Mouse (Mus musculus) kidney, adult 18-20 months (tissue): ENCODE measurements at regions not wholly inside any gene's neighbourhood (a gene's known extent, or its start where the extent isn't known, plus 50 kb on each side); places are given as distances from the start of the nearest gene placed in this dataset.

Experiments
- DNase-seq: peaks from one replicate; pipeline ENCODE4 v3.0.0; 2021

DNA sequence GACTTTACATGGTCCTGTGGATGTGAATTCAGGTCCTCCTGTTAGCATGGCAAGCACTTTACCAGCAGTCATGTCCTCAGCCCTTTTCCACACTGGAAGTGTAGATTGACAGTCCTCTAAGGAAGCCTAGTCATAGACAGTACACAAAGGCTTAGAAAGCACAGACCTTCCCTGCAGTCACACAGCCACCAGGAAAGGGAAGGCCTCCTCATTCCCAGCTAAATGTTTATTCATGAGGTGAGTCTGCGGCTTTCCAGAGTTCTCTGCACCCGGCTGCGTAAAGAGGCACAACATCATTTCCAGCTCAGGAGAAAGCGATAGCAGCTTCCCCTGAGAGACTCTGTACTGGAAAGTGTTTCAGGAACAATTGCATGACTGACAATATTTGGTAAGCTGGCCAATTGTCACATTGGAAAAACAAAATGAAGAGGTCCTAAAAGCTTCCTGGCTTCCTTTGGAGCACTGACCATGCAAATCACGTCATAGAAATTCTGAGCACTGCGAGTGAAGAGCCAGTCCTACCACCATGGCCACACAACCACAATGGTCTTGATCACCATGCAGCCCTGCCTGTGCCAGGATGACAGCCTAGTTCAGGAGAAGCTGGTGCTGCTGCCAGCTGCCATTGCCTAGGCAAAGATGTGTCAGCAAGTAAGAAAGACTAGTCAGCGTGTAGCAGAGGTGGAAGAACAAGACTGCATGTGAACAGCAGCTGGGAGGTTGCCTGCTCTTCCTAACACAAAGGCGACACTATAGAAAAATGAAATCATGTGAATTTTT is 252.2 kb upstream of the Tbl1xr1 start:
- DNase-seq, result no peak

DNA sequence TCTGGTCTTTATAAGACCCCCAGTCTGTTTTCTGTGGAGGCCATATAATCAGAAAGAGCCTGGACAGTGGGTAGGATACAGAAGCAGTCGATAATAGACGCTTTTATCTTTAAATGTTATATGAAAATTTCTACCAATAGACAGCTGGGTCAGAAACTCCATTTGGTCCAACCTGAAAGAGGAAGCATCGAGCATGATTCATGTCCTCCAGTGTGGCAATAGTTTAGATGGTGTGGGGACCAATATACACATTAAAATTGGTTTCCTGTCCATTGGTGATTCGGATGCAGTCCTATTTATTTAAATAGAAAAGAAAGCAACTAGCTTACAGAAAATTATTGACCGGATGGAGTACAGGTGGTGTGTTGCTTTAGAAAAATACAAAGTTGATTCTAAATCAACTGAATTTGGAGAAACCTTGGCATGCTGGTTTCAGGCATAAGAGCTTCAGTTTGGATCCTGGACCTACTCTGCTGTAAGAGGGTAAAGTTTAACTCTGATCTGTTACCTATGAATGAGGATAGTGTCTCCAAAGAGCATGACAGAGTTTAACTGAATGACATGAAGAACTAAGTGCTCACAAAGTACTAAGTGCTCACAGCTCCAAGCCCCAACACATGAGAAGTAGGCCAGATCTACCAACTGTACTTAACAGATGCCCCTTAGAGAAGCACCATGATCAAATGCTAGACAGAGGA is 251.4 kb upstream of the Tbl1xr1 start:
- no peak for DNase-seq

DNA sequence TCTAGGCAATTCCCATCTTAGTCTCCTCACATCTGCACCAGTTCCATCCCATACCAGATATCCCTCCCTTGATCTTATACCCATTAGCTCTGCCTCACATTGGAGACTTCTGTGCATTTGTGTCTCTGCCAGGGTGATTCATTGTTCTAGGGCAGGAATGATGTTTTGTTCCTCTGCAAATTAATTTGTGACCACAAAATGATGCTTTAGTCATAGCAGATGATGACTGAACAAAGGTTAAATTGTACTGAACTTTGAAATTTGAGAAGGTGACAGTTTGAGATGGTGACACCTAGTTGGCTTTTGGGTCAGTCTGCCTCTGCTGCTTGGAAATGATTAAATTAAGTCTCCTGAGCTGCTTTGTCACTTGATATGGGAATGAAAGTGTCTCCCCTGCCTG is 248.8 kb upstream of the Tbl1xr1 start:
- DNase-seq, result no peak

DNA sequence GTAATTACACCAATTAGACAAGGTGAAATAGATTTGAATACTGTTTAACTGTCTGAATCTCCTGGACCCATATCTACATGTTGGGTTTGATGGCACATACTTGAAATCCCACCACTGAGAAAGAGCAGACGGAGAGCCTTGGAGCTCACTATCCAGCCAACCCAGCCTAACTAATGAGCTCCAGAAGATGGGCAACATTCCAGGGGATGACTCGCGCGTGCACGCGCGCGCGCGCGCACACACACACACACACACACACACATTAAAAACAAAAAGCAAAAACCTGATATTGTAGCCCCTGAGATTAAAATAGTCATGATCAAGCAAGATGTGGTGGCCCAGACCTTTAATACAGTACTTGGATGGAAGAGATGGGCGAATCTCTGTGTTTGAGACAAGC is 243.3 kb upstream of the Tbl1xr1 start:
- DNase-seq, result no peak

- no peak for DNase-seq
These were observed 240.9 kb upstream of the Tbl1xr1 start for GRCm38 (mm10) chr3:21835526-21835925.

DNA sequence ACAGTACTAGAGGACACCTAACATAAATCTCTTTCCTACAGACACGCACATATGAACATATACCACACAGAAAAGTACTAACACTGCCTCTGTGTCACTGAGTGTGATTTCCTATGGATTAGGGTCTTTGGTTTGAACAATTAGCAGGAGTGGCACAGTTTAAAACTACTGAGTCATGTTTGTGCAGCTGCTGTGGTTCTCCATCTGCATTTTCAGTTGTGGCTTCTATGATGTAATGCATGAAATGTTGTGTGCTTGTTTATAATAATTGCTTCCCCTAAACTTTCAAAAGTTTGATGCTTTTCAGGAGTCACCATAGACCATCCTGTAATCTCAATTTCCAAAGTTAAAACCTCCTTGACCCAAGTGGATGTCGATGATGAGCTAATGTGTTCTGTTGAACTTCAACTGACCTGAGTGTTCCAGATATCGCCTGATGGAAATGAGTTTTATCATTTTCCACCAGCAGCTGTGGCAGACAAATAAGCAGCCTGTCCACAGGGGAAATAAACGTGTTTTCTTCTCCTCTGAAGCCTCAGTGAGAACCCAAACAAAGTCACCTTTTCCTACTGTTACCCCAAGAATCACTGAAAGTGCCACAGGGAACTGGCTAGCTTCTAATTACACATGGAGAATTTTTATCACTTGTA is 239.0 kb upstream of the Tbl1xr1 start:
- no peak for DNase-seq

DNA sequence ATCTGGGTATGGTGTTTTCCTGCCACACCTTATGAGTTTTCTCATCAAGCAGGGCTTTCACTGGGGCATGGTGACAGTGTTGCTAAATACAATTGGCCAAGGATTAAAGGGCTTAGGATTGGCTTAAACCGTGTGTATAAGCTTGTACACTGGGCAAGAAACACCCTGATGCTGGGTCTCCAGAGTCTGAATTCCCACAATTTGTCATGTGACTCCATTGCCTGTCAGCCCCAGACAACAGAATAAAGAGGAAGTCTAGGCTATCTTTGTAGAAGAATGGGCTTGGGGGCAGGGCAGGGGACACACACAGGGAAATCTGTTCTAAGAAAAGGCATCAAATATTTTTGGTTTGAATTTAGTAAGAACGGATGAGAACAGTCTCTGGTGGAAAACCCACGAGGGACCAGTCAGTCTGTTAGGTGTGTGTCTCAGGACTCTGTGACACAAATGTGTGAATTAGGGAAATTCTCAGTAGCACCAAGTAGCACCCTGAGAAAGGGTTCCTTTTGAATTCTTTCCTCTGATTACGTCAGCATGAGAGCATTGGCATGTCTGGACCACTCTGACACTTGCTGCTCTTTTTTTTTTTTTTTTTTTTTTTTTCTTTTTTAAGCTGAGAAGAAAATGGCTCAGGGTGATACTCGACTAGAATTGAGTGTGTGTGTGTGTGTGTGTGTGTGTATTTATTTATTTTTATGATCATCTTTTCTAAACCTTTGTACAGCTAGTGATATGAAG is 235.5 kb upstream of the Tbl1xr1 start:
- DNase-seq, result no peak

DNA sequence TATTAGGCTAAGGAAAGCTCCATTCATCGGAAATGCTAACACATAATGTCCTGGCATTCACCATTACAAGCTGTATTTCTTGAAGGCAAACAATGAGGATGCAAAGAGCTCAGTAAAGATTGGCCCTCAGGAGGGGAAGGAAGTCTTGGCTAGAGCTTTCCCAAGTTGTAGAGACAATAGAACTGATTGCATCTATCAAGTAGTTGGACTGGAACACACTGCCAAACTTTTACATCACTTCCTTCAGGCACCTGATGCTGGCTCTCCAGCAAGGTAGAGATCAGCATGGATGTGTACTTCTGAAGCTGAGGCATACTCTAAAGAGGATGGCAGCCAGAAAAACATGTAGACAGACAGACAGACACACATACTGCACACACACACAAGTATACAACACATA is 234.9 kb upstream of the Tbl1xr1 start:
- DNase-seq, result no peak

DNA sequence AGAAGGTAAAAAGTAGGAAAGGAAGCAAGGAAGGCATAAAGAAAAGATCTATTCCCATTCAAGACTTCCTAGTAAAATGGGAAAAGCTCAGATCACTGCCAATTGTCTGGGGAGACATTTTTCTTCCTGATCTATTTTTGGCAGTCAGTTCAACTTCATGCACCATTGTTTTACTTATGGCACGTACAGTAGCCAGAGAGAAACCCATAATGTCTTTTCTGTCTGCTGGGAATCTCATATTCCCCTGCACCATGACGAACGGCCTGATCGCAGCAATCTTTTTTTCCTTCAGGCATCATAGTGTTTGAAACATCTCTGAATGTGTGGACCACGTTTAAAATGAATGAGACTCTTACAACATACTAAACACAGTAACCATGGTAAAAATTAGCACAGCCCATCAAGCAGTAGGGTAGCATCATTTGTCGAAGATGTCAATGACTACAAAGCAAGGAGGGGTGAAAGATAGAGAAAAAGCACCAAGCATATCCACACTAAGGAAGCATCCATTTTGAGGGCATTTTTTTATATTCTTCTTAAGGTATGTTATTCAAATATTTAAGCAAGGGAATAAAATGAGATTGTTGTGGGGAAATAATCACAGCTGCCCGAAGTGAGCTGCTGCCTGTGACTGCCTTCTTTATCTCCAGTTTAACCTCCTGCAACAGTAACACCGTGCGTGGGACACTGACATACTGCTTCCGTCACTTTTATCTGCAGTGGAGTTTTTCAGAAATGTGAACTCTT is 233.7 kb upstream of the Tbl1xr1 start:
- DNase-seq, result no peak

GRCm38 (mm10) chr3:21843292-21843852 is 233.1 kb upstream of the Tbl1xr1 start:
- DNase-seq, result no peak

DNA sequence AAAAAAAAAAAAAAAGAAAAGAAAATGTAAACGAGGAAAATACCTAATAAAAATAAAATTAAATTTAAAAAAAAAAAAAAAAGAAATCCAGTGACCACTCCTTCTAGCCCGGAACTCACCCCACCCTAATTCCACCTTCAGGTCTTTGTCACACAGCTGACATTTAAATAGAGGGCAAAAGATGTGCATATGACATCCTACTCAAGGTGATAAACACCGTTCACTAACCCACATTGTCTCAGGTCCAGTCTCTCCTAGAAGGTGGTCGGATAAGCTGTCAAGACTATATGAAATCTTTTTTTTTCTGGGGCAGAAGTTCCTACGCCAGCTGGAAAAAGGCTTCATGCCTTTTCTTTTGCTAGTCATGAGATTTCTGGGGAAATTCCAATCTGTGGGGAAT is 226.6 kb upstream of the Tbl1xr1 start:
- DNase-seq, result no peak

- no peak for DNase-seq
These were observed 225.5 kb upstream of the Tbl1xr1 start for GRCm38 (mm10) chr3:21850977-21851376.

GRCm38 (mm10) chr3:21854340-21854739 is 222.1 kb upstream of the Tbl1xr1 start:
- no peak for DNase-seq

DNA sequence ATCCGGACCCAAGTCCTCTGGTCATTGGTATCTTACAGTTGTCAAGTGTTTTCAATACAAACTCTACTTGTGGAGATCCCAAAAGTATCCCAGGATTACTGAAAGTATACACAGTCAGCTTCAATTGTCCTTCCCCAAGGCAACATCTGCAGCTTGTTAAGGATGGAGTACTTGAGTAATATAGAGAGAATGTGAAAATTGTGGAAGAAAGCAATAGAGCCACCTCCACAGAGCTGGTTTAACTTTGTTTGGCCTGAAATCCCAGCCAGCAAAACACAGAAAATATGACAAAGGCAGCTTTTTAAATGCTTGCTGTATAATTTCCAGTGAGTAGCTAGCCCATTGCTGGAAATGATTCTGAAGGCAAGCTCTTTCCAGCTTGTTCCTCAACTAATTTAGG is 217.0 kb upstream of the Tbl1xr1 start:
- no peak for DNase-seq

DNA sequence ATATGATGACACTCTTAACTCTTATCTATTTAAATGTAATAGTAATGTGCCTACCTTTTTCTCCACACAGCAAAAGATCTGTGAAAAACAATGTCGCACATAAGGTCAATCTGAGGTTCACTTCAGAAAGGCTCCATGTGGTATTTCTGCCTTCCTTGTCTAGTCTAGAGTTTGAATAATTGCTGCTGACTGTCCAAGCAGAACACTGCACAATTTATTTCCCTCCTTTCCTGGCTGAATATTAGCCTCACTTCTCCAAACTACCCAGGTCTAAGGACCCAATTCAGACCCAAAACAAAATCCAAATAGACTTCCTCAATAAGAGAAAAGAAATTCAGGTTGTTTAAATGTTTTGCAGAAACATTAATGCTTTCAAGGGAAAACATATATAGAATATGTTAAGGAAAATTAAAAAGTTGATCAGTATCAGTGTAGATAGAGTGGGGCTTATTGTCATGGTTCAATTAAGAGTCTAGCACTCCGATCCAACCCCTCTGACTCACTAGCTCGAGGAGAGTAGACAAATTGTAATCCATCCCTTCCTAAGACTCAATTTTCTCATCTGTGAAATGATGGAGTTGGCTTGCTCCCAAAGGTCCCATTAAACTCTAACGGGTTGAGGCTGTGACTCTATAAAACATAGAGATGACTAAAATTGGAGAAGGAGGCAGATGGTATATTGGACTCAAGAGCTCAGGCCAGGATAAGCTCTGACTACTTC is 215.4 kb upstream of the Tbl1xr1 start:
- DNase-seq, result no peak

DNA sequence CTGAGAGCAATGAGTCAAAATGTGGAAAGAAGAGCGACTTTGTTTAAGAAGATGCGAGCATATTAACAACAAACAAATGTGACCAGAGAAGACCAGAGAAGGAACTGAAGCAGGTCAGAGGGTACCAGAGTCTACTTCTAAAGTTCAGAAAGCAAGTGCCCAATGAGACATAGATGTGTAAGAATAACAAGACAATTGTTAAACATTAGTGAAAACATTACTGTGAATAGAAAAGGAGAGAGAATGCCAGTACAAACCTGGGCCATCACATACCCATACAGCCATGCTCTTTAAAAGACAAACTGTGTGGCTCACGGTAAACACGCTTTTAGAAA is 214.8 kb upstream of the Tbl1xr1 start:
- no peak for DNase-seq

DNA sequence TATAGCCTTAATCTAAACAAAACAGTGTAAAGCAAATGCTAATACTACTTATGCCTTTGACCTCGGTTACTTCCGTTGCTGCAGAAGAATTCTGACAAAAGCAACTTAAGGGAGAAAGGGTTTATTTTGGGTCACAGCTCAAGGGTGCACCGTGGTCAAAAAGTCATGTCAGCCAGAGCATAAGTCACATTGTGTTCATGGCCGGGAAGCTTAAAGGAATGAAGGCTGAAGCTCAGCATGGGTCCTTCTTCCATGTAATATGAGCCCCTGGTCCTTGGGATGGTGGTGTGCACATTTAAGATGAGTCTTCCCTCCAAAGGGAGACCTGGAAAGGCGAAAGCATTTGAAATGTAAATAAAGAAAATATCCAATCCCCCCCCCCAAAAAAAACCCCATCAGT is 212.1 kb upstream of the Tbl1xr1 start:
- DNase-seq, result no peak

DNA sequence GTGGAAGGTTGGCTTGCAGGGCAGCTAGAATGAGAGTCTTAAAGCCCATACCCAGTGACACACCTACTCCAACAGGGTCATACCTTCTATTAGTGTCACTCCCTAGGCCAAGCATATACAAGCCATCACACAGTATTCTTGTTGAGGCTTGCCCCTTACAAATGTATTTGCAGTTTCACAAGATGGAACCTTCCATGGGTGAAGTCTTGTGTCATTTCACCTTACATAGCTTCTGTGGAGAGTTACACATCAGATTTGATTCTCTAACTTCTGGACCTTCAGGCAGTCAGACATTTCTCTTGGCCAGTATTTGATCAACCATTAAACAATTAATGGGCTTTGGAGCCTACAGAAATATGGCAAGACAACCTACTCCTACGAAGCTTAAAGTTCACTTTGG is 210.6 kb upstream of the Tbl1xr1 start:
- DNase-seq, result no peak

- DNase-seq, result no peak
These were observed 198.1 kb upstream of the Tbl1xr1 start for GRCm38 (mm10) chr3:21878396-21878795.

GRCm38 (mm10) chr3:21884216-21884615 is 192.2 kb upstream of the Tbl1xr1 start:
- DNase-seq, result no peak

GRCm38 (mm10) chr3:21888710-21889109 is 187.7 kb upstream of the Tbl1xr1 start:
- DNase-seq, result no peak
